Mouse (Mus musculus) lung, postnatal 36 days (tissue): ENCODE measurements around the gene Fam241a.

ENCODE experiments used
- DNase-seq: peaks from one replicate; pipeline ENCODE4 v3.0.0; 2022; ENCODE audit warnings: mixed read lengths

The Fam241a gene

DNA sequence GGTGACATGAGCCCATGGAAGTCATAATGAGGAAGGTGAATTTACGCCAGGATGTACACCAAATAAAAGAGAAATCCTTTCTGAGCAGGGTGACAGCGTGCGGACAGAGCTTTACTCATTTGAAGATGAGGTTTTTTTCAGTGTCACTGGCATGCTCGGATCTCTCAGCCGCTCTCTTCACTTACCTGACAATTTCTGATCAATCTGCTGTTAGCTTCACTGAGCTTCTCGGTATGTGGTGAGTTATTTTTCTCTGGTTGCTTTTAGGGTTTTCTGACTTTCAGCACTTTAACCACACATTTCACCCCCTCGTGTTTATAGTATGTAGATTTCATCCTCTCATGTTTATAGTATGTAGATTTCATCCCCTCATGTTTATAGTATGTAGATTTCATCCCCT lies 21.1 kb downstream of the Fam241a start:
- no peak for DNase-seq

DNA sequence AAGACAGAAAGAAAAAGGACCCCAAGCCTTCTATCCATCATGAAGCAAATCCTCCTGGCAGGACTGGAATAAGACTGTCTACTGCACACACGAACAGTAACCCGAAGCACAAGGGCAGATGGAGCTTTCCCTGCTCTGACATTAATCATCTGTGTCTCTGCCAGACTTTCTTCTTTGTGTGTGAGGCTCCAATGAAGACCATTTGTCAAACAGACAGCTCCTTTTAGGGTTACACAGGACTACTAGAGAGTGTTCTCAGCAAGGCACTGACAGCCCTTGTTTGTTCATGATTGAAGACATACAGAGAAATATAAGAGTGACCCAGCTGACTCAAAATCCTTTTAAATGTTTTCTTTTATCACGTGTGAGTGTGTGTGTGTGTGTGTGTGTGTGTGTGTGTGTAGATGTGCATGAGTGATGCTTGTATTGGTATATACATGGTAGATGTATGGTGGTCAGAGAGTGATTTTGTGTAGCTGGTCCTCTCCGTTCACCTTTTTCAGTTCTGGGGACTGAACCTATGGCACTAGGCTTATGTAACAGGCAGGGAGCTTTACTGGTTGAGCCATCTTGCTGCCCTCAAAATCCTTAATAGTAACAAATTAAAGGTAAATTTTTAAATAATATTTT lies 21.8 kb downstream of the Fam241a start:
- DNase-seq: no peak

DNA sequence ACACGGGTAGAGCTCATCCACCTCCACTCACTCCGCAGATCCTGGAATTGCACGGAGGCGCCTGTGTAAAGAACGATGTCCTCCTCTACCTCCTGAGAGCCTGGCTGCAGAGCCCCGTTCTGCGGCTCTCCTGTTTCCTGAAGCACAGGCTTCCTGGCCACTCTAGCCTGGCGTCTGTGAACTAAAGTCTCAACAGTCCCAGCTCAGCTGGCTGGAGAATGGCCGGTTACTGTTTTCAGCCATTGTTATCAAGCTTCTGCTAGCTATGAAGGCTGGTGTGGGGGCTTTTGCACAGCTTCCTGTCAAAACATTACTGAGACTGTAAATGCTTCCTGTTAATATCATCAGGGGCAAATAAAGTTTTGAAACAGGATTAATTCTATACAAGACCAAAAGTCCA lies 24.5 kb downstream of the Fam241a start:
- no peak for DNase-seq

DNA sequence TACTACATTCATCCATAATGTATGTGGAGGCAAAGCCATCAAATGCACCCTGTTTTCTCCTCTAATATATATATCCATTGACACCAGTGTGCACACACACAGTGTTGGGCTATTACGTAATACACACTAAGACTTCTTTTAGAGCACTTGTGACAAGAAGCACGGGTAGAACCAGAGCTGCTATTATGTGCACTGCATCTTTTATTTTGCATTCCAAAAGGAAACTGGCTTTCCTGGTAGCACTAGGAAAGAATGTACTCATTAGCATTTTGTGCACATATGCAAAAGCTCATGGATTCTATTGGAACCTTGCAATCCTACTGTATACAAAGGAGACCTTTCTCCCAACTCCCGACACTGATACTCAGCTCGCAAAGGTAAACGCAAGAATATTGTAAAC lies 27.2 kb downstream of the Fam241a start:
- no peak for DNase-seq

- no peak for DNase-seq
Measured at GRCm38 (mm10) chr3:127868046-127868758, 27.9 kb downstream of the Fam241a start.

DNA sequence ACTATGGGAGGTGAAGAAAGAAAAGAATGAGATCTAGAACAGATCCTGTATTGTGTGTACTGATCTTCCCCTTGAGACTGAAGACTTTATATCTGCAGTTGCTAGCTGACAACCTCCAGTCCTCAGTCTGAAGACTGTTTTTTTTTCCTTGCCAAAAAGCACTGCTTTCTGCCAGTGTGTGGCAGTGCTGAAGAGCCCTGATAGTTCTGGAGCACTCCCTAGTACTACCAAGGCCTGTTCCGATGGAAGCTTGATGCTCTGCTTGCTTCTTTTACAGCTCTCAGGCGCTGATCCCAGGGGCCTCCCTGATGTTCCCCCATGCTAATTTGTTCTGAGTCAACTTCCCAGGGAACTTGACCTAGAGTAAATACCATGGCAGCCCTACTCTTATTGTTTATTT lies 31.9 kb downstream of the Fam241a start:
- no peak for DNase-seq

- no peak for DNase-seq
Measured at GRCm38 (mm10) chr3:127863571-127863970, 32.6 kb downstream of the Fam241a start.

DNA sequence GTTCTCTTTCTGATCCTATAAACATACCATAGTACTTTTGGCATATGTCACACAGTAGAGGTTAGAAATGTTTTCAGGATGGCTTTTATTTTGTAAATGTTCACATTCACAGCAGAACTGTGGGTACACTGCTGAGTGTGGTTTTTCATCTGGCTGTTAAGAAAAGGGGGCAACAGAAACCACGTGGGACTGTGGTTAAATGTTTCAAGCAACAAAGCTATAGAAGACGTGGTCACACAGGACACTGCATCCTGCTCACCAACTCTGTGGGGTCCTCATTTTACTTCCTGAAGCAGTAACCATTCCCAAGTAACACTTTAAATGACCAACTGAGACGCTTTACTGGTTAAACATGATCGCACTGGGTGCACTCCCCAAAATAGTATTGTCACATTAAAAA lies 33.6 kb downstream of the Fam241a start:
- DNase-seq: no peak

GRCm38 (mm10) chr3:127861340-127861739 lies 34.8 kb downstream of the Fam241a start:
- DNase-seq: no peak

- DNase-seq: peak; percentile 91
Measured at GRCm38 (mm10) chr3:127853431-127854206, 42.5 kb downstream of the Fam241a start.

GRCm38 (mm10) chr3:127852722-127853121 lies 43.4 kb downstream of the Fam241a start:
- DNase-seq: no peak

GRCm38 (mm10) chr3:127850776-127851646 lies 45.1 kb downstream of the Fam241a start:
- no peak for DNase-seq

GRCm38 (mm10) chr3:127849922-127850321 lies 46.2 kb downstream of the Fam241a start:
- no peak for DNase-seq

- peak; percentile 27 for DNase-seq
Measured at GRCm38 (mm10) chr3:127848088-127848808, 47.9 kb downstream of the Fam241a start.

DNA sequence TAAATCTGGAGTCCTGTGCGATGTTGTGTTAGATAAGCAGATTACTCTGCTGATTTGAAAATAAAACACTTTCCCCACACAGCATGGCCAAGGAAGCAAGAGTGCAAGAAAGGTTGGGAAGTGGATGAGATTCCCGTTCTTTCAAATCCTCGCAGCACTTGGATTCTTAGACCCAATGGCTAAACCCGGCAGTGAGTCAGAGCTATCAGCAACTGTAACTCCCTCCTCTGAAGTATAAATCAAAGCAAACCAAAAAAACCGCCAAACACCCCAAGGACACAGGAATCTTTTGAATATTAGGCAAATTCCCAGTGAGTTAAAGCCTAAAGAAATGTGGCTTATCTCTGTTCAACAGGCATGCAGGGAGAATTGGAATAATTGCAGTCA lies 52.2 kb downstream of the Fam241a start:
- DNase-seq: no peak

GRCm38 (mm10) chr3:127843324-127843940 lies 52.7 kb downstream of the Fam241a start:
- DNase-seq: peak; percentile 67

DNA sequence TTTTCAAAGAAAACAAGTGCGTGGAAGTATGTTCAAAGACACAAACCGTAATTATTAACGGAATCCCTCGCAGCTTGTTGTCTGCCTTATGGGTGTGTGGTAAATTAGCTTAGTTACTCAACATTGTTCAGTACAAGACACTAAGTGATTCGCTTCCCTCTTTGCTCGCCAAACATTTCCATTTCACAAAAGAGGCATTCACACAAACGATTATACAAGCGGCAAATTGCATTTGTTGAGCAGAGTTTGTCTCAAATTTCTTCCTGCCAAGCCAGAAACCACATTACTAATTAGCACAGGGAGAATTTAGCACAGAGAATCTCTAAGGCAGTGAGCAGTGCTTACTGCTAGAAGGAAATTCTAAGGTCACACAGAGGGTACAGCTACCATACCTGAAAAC lies 54.2 kb downstream of the Fam241a start:
- DNase-seq: no peak

GRCm38 (mm10) chr3:127837972-127838644 lies 58.0 kb downstream of the Fam241a start:
- DNase-seq: no peak

DNA sequence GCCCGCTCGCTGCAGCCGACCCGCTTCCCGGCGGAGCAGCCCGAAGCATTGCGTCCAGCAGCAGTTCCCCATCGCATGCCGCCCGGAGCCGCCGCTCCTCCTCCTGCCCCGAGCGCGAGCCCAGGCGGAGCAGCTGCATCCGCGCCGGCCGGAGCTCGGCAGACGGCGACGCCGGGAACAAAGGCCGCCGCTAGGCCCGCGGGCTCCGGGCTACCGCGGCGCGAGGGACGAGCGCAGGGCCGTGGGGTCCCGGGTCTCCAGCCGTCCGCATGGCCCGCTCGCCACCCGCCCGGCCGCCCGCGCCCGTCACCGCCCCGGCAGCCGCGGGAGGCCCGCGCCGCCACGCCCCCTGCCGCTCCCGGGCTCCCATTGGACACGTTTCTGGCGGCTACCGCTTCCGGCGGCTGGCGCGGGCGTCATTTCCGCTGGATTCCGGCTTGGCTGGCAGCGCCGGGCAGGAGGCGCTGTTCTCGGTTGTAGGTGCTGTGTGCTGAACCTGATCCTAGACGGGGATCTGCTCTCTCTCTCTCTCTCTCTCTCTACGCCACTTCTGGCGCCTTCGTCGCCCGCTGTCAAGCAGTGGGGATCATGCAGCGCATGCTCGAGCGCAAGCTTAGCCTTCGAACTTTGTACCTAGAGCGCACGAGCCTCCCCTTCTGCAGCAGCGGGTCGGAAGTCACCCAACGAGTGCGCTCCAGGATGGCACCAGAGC lies 58.8 kb downstream of the Fam241a start, which contains the start of gene Ap1ar:
Gene Ap1ar, minus strand, starts transcription at position 370 of the 712 bp plus-strand sequence.
- DNase-seq: peak; percentile 97

DNA sequence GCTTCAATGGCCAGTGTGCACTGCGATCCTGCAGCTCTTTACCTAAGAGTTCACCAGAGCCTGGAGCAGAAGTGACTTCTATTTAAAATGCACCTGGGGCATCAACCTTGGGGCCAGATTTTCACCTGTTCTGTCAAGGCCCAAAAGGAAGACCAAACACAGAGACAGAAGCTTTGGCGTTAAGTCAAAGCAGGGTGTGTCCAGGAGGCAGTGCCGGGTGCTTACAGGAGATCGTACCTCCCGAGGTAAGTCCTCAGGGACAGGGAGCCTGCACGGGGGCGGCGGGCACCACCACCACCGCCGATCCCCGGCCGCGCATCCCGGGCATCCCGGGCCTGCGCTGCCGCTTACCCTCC lies 59.3 kb downstream of the Fam241a start:
- DNase-seq: peak; percentile 9
